Mouse (Mus musculus): ENCODE measurements around the gene Cnnm2. TPM values are rescaled to one million over a fixed set of nuclear protein-coding genes. Genes with fewer than 3 reads are reported as not detected.
"Not testable (repeated sequence)": the region's sequence is repeated elsewhere in the genome, so short reads cannot be mapped to it uniquely, and the experiment has no call there.

Gene Cnnm2
- 1 to 10 TPM; 3.2 TPM for total RNA-seq (2021)
- long read RNA-seq, experiment 1, full-length matches to known transcripts = 3 of 3 reads
- long read RNA-seq, experiment 1, partial matches to known transcripts = 0 of 3 reads
- long read RNA-seq, experiment 1, other reads (novel, unspliced or antisense) = 0 of 3 reads
- long read RNA-seq, experiment 2 = 0 reads

- peak; percentile 100 for DNase-seq (ENCODE audit: low spot score)
These were observed at the start of gene Cnnm2 for GRCm38 (mm10) chr19:46761247-46761946. Gene Cnnm2 (plus strand): TSS chr19:46761596.

GRCm38 (mm10) chr19:46714234-46714633, 47.2 kb upstream of the Cnnm2 start:
- no peak for DNase-seq (ENCODE audit: low spot score)

- DNase-seq (ENCODE audit: low spot score) = no peak
These were observed 46.4 kb upstream of the Cnnm2 start for GRCm38 (mm10) chr19:46715016-46715415.

GRCm38 (mm10) chr19:46718150-46718549, 43.2 kb upstream of the Cnnm2 start:
- DNase-seq (ENCODE audit: low spot score) = no peak

GRCm38 (mm10) chr19:46724411-46724810, 37.0 kb upstream of the Cnnm2 start:
- no peak for DNase-seq (ENCODE audit: low spot score)

GRCm38 (mm10) chr19:46726142-46726541, 35.3 kb upstream of the Cnnm2 start:
- DNase-seq (ENCODE audit: low spot score) = no peak

- DNase-seq (ENCODE audit: low spot score) = no peak
These were observed 34.2 kb upstream of the Cnnm2 start for GRCm38 (mm10) chr19:46727140-46727736.

GRCm38 (mm10) chr19:46727945-46728540, 33.4 kb upstream of the Cnnm2 start:
- DNase-seq (ENCODE audit: low spot score) = no peak

GRCm38 (mm10) chr19:46728909-46729308, 32.5 kb upstream of the Cnnm2 start:
- DNase-seq (ENCODE audit: low spot score) = no peak

GRCm38 (mm10) chr19:46731351-46731750, 30.0 kb upstream of the Cnnm2 start:
- DNase-seq (ENCODE audit: low spot score) = no peak

- not testable (repeated sequence) for DNase-seq (ENCODE audit: low spot score)
These were observed 28.7 kb upstream of the Cnnm2 start for GRCm38 (mm10) chr19:46732673-46733072.

- DNase-seq (ENCODE audit: low spot score) = no peak
These were observed 27.8 kb upstream of the Cnnm2 start for GRCm38 (mm10) chr19:46733626-46734025.

GRCm38 (mm10) chr19:46735241-46735640, 26.2 kb upstream of the Cnnm2 start:
- no peak for DNase-seq (ENCODE audit: low spot score)

- no peak for DNase-seq (ENCODE audit: low spot score)
These were observed 24.3 kb upstream of the Cnnm2 start for GRCm38 (mm10) chr19:46737106-46737505.

- peak; percentile 76 for DNase-seq (ENCODE audit: low spot score)
These were observed 20.9 kb upstream of the Cnnm2 start for GRCm38 (mm10) chr19:46740341-46741008.

GRCm38 (mm10) chr19:46741574-46741973, 19.8 kb upstream of the Cnnm2 start:
- DNase-seq (ENCODE audit: low spot score) = no peak

- DNase-seq (ENCODE audit: low spot score) = no peak
These were observed 16.7 kb upstream of the Cnnm2 start for GRCm38 (mm10) chr19:46744681-46745080.

- no peak for DNase-seq (ENCODE audit: low spot score)
These were observed 13.6 kb upstream of the Cnnm2 start for GRCm38 (mm10) chr19:46747799-46748198.

GRCm38 (mm10) chr19:46752235-46752634, 9.2 kb upstream of the Cnnm2 start:
- no peak for DNase-seq (ENCODE audit: low spot score)

- DNase-seq (ENCODE audit: low spot score) = peak; percentile 33
These were observed 6.3 kb upstream of the Cnnm2 start for GRCm38 (mm10) chr19:46755066-46755465.

GRCm38 (mm10) chr19:46756221-46756620, 5.2 kb upstream of the Cnnm2 start:
- no peak for DNase-seq (ENCODE audit: low spot score)

GRCm38 (mm10) chr19:46759096-46759495, 2.3 kb upstream of the Cnnm2 start:
- no peak for DNase-seq (ENCODE audit: low spot score)

Measured in gastrocnemius, adult 18-20 months (tissue).